Mouse (Mus musculus) ES-CJ7 (cell line): ENCODE measurements around the gene 2610318N02Rik.

ENCODE experiments used
- DNase-seq: peaks from one replicate; pipeline ENCODE4 v3.0.0; 2011; ENCODE audit warnings: low read depth, low spot score

The 2610318N02Rik gene

GRCm38 (mm10) chr16:17110771-17111743, 13.9 kb downstream of the 2610318N02Rik start, which contains the start of gene Ppil2:
Gene Ppil2 (minus strand): TSS chr16:17111257.
- DNase-seq = peak; percentile 83

- no peak for DNase-seq
Measured at GRCm38 (mm10) chr16:17104600-17104999, 20.4 kb downstream of the 2610318N02Rik start.

GRCm38 (mm10) chr16:17102630-17103220, 22.2 kb downstream of the 2610318N02Rik start:
- DNase-seq = no peak

- no peak for DNase-seq
Measured at GRCm38 (mm10) chr16:17096938-17097337, 28.0 kb downstream of the 2610318N02Rik start.

GRCm38 (mm10) chr16:17088346-17088745, 36.6 kb downstream of the 2610318N02Rik start:
- DNase-seq = no peak

GRCm38 (mm10) chr16:17086669-17087193, 38.2 kb downstream of the 2610318N02Rik start:
- DNase-seq = no peak

- DNase-seq = no peak
Measured at GRCm38 (mm10) chr16:17086241-17086640, 38.7 kb downstream of the 2610318N02Rik start.

- DNase-seq = no peak
Measured at GRCm38 (mm10) chr16:17085636-17086035, 39.3 kb downstream of the 2610318N02Rik start.

GRCm38 (mm10) chr16:17082121-17082792, 42.7 kb downstream of the 2610318N02Rik start:
- DNase-seq = no peak

GRCm38 (mm10) chr16:17078101-17078500, 46.9 kb downstream of the 2610318N02Rik start:
- DNase-seq = no peak

GRCm38 (mm10) chr16:17076869-17077268, 48.1 kb downstream of the 2610318N02Rik start:
- DNase-seq = peak; percentile 28

- DNase-seq = peak; percentile 70
Measured at GRCm38 (mm10) chr16:17076301-17076700, 48.7 kb downstream of the 2610318N02Rik start.

GRCm38 (mm10) chr16:17073000-17073399, 52.0 kb downstream of the 2610318N02Rik start:
- no peak for DNase-seq

GRCm38 (mm10) chr16:17070716-17071115, 54.3 kb downstream of the 2610318N02Rik start:
- DNase-seq = no peak

- DNase-seq = peak; percentile 79
Measured at GRCm38 (mm10) chr16:17069511-17070443, 55.2 kb downstream of the 2610318N02Rik start, which contains the start of gene Ypel1. Gene Ypel1 (plus strand): TSS chr16:17069696.

GRCm38 (mm10) chr16:17067552-17067951, 57.4 kb downstream of the 2610318N02Rik start:
- DNase-seq = no peak
